Mouse (Mus musculus): ENCODE measurements at regions not wholly inside any gene's neighbourhood (a gene's known extent, or its start where the extent isn't known, plus 50 kb on each side); places are given as distances from the start of the nearest gene placed in this dataset.
"Not testable (repeated sequence)": the region's sequence is repeated elsewhere in the genome, so short reads cannot be mapped to it uniquely, and the experiment has no call there.

- DNase-seq, result peak; percentile 57
These were observed 72.8 kb downstream of the Fam161a start for GRCm38 (mm10) chr11:23079936-23080794.

GRCm38 (mm10) chr11:23081616-23082015 lies 74.3 kb downstream of the Fam161a start:
- no peak for DNase-seq

GRCm38 (mm10) chr11:23083811-23084210 lies 76.5 kb downstream of the Fam161a start:
- not testable (repeated sequence) for DNase-seq

- no peak for DNase-seq
These were observed 88.0 kb downstream of the Fam161a start for GRCm38 (mm10) chr11:23095287-23095686.

GRCm38 (mm10) chr11:23095723-23096122 lies 88.4 kb downstream of the Fam161a start:
- DNase-seq, result not testable (repeated sequence)

GRCm38 (mm10) chr11:23096451-23097222 lies 89.3 kb downstream of the Fam161a start:
- no peak for DNase-seq

GRCm38 (mm10) chr11:23097223-23097490 lies 89.8 kb downstream of the Fam161a start:
- no peak for DNase-seq

GRCm38 (mm10) chr11:23114636-23115035 lies 107.3 kb downstream of the Fam161a start:
- peak; percentile 25 for DNase-seq

- no peak for DNase-seq
These were observed 113.3 kb downstream of the Fam161a start for GRCm38 (mm10) chr11:23120533-23121210.

GRCm38 (mm10) chr11:23124198-23124951 lies 117.0 kb downstream of the Fam161a start:
- DNase-seq, result peak; percentile 71

GRCm38 (mm10) chr11:23131122-23131521 lies 123.8 kb downstream of the Fam161a start:
- DNase-seq, result no peak

- no peak for DNase-seq
These were observed 124.2 kb upstream of the Xpo1 start for GRCm38 (mm10) chr11:23131632-23132031.

- no peak for DNase-seq
These were observed 115.3 kb upstream of the Xpo1 start for GRCm38 (mm10) chr11:23140429-23141099.

- no peak for DNase-seq
These were observed 114.6 kb upstream of the Xpo1 start for GRCm38 (mm10) chr11:23141100-23141837.

GRCm38 (mm10) chr11:23148048-23148596 lies 107.7 kb upstream of the Xpo1 start:
- DNase-seq, result no peak

GRCm38 (mm10) chr11:23149556-23150244 lies 106.1 kb upstream of the Xpo1 start:
- peak; percentile 23 for DNase-seq

- no peak for DNase-seq
These were observed 101.0 kb upstream of the Xpo1 start for GRCm38 (mm10) chr11:23154851-23155250.

GRCm38 (mm10) chr11:23168546-23169218 lies 87.2 kb upstream of the Xpo1 start:
- DNase-seq, result no peak

- no peak for DNase-seq
These were observed 86.0 kb upstream of the Xpo1 start for GRCm38 (mm10) chr11:23169742-23170428.

Data from kidney, postnatal 10 days (tissue).